Mouse (Mus musculus): ENCODE measurements around the gene Lrrc25. TPM values are rescaled to one million over a fixed set of nuclear protein-coding genes. Genes with fewer than 3 reads are reported as not detected.

The Lrrc25 gene
- polyA plus RNA-seq, 1 experiment from 2014 or later: 2.5 TPM

DNA sequence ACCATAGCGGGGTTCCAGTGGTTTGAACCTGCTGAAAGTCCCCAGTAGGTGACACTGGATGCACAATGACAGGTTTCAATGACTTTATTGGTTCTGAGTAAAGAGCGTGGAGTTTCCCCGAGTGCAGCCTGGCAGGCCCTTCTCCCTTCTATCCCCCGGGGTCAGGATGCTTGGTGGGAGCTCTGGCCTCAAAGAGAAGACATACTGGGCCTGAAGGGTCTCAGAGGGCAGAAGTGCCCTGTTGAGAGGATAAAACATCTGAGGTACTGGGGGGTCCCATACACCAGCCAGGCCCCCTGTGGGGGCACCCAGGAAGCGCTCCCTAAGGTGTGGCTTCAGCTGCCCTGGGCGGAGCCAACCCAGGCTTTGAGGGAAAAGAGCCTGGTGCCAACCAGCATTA, 30.4 kb downstream of the Lrrc25 start:
- no peaks in the 10 kb centered on the region for H3K27me3 ChIP-seq (replicated peaks)
- 77% methylated on average over 6 of the region's 6 CpGs for whole genome bisulfite sequencing
- no peaks in the 10 kb centered on the region for H3K9me3 ChIP-seq
- no peak overlapping the region for H3K4me2 ChIP-seq (replicated peaks)
- H3K36me3 ChIP-seq: 0 out of 2 replicates have a peak, but pooled peaks cover 9% of the 10 kb centered on the region
- H3K27ac ChIP-seq: no peak overlapping the region
- no peak overlapping the region for H3K4me3 ChIP-seq (replicated peaks)
- ATAC-seq: no peak
- no peak overlapping the region for H3K9ac ChIP-seq
- H3K4me1 ChIP-seq (replicated peaks): peaks cover 44% of the 10 kb centered on the region

DNA sequence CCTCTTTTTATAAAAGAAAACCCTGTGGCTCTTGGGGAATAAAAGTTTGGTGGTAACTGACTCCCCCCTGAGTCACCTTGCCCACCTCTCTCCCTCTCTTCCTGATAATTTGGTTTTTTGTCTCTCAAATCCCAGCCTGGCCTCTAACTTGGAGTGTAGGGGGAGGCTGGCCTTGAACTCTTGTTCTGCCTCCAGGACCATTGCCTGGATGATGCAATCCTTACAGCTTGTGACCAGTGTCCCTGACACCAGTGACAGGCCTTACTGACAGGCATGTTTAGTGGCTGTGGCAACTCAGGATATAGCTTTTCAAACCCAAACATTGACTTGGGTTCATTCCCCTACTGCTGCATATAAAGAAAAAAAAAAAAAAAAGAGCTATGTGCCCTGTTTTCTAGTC, 30.8 kb downstream of the Lrrc25 start:
- peaks cover 44% of the 10 kb centered on the region for H3K4me1 ChIP-seq (replicated peaks)
- no peak overlapping the region for H3K27ac ChIP-seq
- no peak for ATAC-seq
- no peak overlapping the region for H3K4me2 ChIP-seq (replicated peaks)
- 0 out of 2 replicates have a peak, but pooled peaks cover 9% of the 10 kb centered on the region for H3K36me3 ChIP-seq
- no peak overlapping the region for H3K9ac ChIP-seq
- H3K4me3 ChIP-seq (replicated peaks): no peak overlapping the region
- H3K27me3 ChIP-seq (replicated peaks): no peaks in the 10 kb centered on the region
- no peaks in the 10 kb centered on the region for H3K9me3 ChIP-seq

DNA sequence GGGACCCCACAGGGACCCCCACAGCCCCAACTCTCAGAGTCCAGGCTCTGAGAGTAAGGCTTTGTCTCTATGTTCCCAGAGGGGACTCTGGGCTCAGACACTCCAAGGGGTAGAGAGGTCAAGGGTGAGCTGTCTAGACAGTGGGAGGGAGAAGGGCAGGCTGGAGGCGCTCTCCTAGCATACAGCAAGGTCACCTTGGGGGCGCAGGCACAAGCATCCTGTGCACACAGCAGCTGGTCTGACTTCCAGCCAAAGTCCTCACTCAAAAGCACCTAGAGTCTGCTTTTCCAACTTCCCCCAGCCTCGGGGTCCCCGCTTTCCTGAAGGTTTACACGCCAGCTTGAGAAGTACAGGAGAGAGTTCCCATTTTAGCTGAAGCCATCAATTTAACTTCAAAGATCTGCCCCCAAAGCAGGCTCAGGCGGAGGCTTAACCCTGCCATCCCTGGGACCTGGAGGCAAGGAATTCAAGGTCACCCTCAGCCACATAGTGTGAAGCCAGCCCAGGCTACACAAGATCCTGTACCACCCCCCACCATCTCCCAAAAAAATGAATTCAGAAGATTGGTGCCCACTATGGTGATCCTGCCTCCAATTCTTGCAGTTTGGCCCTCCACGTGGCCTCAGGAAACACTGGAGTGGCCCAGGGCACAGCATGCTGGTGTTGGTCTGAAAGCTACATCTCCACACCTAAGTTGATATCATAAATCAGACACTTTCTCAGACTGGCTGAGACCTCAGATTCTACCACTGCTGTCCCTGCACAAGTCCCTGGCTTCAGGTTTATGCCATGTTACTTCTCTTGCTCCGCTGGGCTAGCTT, 31.6 kb downstream of the Lrrc25 start:
- Histone ChIP-seq H3K9ac (no peak overlapping the region), H3K4me3 (replicated peaks) (no peak overlapping the region), H3K36me3 (0 out of 2 replicates have a peak, but pooled peaks cover 11% of the 10 kb centered on the region), H3K9me3 (no peaks in the 10 kb centered on the region), H3K4me1 (replicated peaks) (peaks cover 44% of the 10 kb centered on the region), H3K27ac (peak overlapping the region; percentile 39; the same call in 1 of the 2 replicates), H3K4me2 (replicated peaks) (no peak overlapping the region), H3K27me3 (replicated peaks) (no peaks in the 10 kb centered on the region)
- WGBS: 43% methylated on average over 8 of the region's 8 CpGs
- ATAC-seq: no peak

DNA sequence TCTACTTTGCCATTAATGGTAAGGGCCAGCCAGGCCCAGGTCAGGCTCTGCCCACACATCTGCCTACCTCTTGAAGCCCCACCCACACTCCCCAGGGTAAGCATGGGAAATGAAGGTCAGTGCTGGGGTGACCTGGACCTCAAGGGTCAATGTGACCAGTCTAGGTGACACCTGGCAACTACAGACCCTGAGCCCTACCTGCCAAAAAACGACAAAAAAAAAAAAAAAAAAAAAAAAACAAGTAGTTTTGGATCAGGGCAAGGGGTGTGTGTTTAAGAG, 32.1 kb downstream of the Lrrc25 start:
- Histone ChIP-seq H3K9ac (no peak overlapping the region), H3K4me3 (replicated peaks) (no peak overlapping the region), H3K27me3 (replicated peaks) (no peaks in the 10 kb centered on the region), H3K27ac (no peak overlapping the region), H3K36me3 (0 out of 2 replicates have a peak, but pooled peaks cover 11% of the 10 kb centered on the region), H3K4me2 (replicated peaks) (no peak overlapping the region), H3K4me1 (replicated peaks) (peaks cover 44% of the 10 kb centered on the region), H3K9me3 (no peaks in the 10 kb centered on the region)
- WGBS: 14% methylated on average over 1 of the region's 1 CpGs
- ATAC-seq: no peak

DNA sequence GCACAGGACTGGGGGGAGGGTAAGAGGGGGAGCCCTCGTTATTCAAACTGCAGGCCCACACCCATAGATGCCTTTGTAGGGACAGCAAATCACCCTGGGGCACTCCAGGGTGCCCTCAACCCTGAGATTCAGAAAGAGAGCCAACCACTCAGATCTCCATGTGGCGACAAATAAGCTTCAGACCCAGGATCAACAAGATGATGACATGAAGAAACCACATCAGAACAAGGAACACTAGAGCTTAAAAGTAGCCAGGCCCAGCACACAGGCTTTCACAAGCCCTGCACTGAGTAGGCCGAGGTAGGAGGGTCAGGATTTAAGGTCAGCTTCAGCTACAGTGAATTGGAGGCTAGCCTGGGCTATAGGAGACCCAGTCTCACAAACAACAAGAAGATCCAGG, 33.0 kb downstream of the Lrrc25 start:
- H3K4me3 ChIP-seq (replicated peaks): no peak overlapping the region
- WGBS: 59% methylated on average over 3 of the region's 3 CpGs
- no peaks in the 10 kb centered on the region for H3K9me3 ChIP-seq
- H3K27ac ChIP-seq: peak overlapping the region; percentile 52
- H3K27me3 ChIP-seq (replicated peaks): no peaks in the 10 kb centered on the region
- 0 out of 2 replicates have a peak, but pooled peaks cover 11% of the 10 kb centered on the region for H3K36me3 ChIP-seq
- H3K4me1 ChIP-seq (replicated peaks): peaks cover 46% of the 10 kb centered on the region
- no peak overlapping the region for H3K9ac ChIP-seq
- peak; percentile 4; the same call in 1 of the 2 replicates for ATAC-seq
- H3K4me2 ChIP-seq (replicated peaks): no peak overlapping the region

DNA sequence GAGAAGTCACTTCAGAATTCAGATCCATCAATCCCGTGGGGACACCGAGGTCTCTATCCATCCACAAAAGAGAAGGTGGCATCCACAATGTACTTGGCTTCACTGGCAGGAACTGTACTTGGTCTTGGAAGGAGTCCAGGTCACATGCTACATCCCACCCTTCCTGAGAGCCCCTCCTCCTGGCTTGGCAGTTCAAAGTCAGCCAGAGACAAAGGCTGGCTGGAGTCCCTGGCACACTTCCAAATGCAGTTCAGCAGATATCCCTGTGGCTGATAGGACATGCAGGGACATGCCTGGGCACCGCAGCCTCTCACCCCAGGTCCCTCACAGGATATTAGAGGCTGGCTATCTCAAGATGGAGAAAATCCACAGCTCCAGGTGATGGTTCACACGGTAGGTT, 33.4 kb downstream of the Lrrc25 start:
- peak; percentile 81 for ATAC-seq
- WGBS: 56% methylated on average over 4 of the region's 4 CpGs
- H3K4me2 ChIP-seq (replicated peaks): no peak overlapping the region; the same call in 1 of the 2 replicates
- peaks cover 49% of the 10 kb centered on the region for H3K4me1 ChIP-seq (replicated peaks)
- no peak overlapping the region for H3K4me3 ChIP-seq (replicated peaks)
- H3K9me3 ChIP-seq: no peaks in the 10 kb centered on the region
- no peak overlapping the region for H3K9ac ChIP-seq
- 0 out of 2 replicates have a peak, but pooled peaks cover 11% of the 10 kb centered on the region for H3K36me3 ChIP-seq
- peak overlapping the region; percentile 67 for H3K27ac ChIP-seq
- no peaks in the 10 kb centered on the region for H3K27me3 ChIP-seq (replicated peaks)

DNA sequence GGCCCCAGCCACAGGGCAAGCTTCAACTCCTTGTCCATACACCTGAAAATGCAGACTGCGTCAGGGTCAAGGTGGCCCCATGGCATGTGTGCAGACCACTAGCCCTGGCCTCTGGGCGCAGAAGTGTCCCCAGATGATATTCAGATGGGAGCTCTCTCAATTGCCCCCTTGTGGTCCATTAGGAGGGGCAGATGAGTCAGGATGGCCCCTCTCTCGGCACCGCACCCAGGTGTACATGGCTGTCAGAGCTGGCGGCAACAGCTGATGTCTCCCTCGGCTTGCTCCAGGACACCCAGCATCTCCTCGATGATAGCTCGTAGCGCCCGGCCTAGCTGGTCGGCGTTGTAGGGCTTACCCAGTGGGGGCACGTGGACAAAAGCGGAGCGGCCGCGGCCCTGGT, 34.4 kb downstream of the Lrrc25 start:
- 86% methylated on average over 17 of the region's 17 CpGs for WGBS
- no peak for ATAC-seq
- no peaks in the 10 kb centered on the region for H3K27me3 ChIP-seq (replicated peaks)
- H3K9me3 ChIP-seq: no peaks in the 10 kb centered on the region
- 0 out of 2 replicates have a peak, but pooled peaks cover 11% of the 10 kb centered on the region for H3K36me3 ChIP-seq
- H3K4me1 ChIP-seq (replicated peaks): peaks cover 49% of the 10 kb centered on the region
- peak overlapping the region; percentile 67; the same call in 1 of the 2 replicates for H3K27ac ChIP-seq
- no peak overlapping the region for H3K4me2 ChIP-seq (replicated peaks)
- H3K4me3 ChIP-seq (replicated peaks): no peak overlapping the region
- no peak overlapping the region for H3K9ac ChIP-seq

DNA sequence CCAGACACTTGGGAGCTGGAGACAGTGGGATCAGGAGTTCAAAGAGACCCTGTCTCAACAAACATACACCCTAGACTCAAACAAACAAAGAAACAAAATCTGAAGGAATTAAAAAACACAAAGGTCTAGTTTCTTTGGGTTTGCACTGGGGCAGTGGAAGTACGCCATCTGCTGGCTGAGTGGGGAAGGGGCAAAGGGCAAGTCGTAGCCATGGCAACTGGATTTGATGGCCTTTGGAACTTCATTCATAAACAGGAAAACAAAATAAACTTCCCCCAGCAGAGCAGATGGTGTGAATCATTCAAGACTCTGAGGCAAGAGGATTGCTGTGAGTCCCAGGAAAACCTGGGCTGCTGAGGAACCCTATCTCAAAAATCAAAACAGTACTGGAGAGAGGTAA, 37.3 kb downstream of the Lrrc25 start:
- H3K27ac ChIP-seq: no peak overlapping the region
- peaks cover 33% of the 10 kb centered on the region for H3K4me1 ChIP-seq (replicated peaks)
- no peak for ATAC-seq
- no peaks in the 10 kb centered on the region for H3K9me3 ChIP-seq
- H3K4me2 ChIP-seq (replicated peaks): no peak overlapping the region
- no peak overlapping the region for H3K9ac ChIP-seq
- WGBS: 61% methylated on average over 2 of the region's 2 CpGs
- peaks cover 14% of the 10 kb centered on the region; the same call in 1 of the 2 replicates for H3K36me3 ChIP-seq
- H3K27me3 ChIP-seq (replicated peaks): no peaks in the 10 kb centered on the region
- no peak overlapping the region for H3K4me3 ChIP-seq (replicated peaks)

DNA sequence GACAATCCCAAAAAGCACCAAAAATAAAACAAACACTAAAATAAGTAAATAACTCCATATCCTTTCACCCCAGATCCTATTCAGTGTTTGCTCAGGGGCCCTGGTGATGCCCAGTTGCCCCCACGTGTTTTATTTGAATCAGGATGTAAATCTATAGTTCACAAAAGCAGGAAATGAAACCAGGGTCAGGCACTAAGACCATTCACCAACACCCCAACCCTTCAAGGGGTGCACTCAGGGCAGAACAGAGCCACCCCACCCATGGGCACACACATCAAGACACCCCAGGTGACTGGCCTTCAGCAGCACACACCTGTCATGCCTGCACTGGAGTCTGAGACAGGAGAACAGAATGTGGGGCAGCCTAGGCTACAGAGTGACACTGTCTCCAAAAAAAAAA, 38.2 kb downstream of the Lrrc25 start:
- Histone ChIP-seq H3K4me1 (replicated peaks) (peaks cover 31% of the 10 kb centered on the region), H3K9ac (no peak overlapping the region), H3K9me3 (no peaks in the 10 kb centered on the region), H3K4me2 (replicated peaks) (no peak overlapping the region), H3K27me3 (replicated peaks) (no peaks in the 10 kb centered on the region), H3K36me3 (peaks cover 14% of the 10 kb centered on the region; the same call in 1 of the 2 replicates), H3K4me3 (replicated peaks) (no peak overlapping the region), H3K27ac (no peak overlapping the region)
- no peak for ATAC-seq
- 57% methylated on average over 1 of the region's 1 CpGs for WGBS

DNA sequence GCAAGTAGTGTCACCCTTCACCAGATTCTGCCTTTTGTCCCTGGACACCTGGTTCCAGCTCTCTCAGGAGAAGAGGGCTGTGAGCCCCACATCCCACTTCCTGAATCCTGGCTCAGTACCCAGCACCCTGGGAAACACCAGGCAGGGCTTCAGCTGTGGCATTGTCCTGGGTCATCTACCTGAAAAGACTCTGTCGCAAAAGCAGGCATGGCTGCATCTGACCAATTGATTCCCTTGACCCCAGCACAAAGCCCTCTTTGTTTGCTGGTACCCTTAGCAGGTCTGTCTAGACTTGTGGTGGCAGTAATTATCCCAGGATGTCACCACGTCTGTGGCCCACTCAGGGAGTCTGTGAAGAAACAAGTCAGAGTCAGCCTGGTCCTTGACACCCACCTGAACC, 39.5 kb downstream of the Lrrc25 start:
- Histone ChIP-seq H3K4me2 (replicated peaks) (no peak overlapping the region), H3K36me3 (peaks cover 7% of the 10 kb centered on the region; the same call in 1 of the 2 replicates), H3K9me3 (no peaks in the 10 kb centered on the region), H3K27me3 (replicated peaks) (no peaks in the 10 kb centered on the region), H3K27ac (no peak overlapping the region), H3K4me1 (replicated peaks) (peaks cover 24% of the 10 kb centered on the region), H3K9ac (no peak overlapping the region), H3K4me3 (replicated peaks) (no peak overlapping the region)
- ATAC-seq: no peak
- WGBS: 59% methylated on average over 2 of the region's 2 CpGs

DNA sequence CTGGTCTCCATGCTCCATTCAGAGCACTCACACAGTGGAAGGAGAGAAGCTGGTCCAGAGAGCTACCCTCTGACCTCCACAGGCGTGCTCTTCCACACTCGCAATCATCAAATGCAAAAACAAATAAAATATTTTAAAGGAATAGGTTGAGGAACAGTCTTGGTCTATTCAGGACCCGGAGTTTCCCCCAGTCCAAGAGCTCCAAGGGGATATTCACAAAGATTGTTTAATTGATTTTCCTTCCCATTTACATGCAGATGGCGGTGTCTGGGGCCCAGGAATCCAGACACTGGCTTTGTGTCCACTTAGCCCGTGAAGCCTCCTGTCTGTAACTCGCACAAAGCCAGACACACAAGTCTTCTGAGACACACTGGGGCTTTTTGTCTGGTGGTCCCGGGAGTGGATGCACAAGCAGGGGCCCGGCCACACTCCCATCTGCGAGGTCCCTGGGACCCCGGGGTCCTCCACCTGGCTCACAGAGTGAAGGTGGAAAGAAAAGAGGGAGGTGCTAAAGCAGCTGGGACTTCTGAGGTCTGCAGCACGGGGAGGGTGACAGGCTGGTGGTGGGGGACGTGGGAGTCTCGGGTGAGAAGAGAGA, 40.3 kb downstream of the Lrrc25 start:
- no peak for ATAC-seq
- no peak overlapping the region for H3K27ac ChIP-seq
- no peak overlapping the region for H3K4me3 ChIP-seq (replicated peaks)
- no peaks in the 10 kb centered on the region for H3K9me3 ChIP-seq
- H3K36me3 ChIP-seq: peaks cover 5% of the 10 kb centered on the region; the same call in 1 of the 2 replicates
- H3K9ac ChIP-seq: no peak overlapping the region
- WGBS: 78% methylated on average over 13 of the region's 13 CpGs
- no peak overlapping the region for H3K4me2 ChIP-seq (replicated peaks)
- H3K27me3 ChIP-seq (replicated peaks): no peaks in the 10 kb centered on the region
- peaks cover 22% of the 10 kb centered on the region for H3K4me1 ChIP-seq (replicated peaks)

DNA sequence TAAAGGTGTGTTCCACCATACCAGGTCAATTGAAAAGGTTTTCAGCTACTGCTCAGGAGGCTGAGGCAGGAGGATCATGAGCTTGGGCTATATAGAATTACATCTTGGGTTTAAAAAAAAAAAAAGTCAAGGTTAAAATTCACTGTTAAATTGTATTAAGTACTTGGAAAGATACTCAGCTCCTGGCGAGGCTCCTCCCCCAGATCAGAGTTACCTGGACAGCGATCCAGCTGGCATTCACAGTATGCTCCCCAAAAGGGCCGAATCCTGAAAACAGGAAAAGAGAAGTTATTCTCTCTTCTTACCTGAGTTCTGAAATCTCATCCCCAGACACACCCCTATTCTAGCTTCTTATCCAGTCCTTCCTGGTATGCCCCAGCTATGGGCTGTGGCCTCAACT, 41.3 kb downstream of the Lrrc25 start:
- H3K4me2 ChIP-seq (replicated peaks): no peak overlapping the region
- no peak overlapping the region for H3K9ac ChIP-seq

More for the DNA sequence above, 41.3 kb downstream of the Lrrc25 start:
- H3K27me3 ChIP-seq (replicated peaks): no peaks in the 10 kb centered on the region
- no peaks in the 10 kb centered on the region for H3K9me3 ChIP-seq
- WGBS: 88% methylated on average over 3 of the region's 3 CpGs
- no peak for ATAC-seq
- peaks cover 22% of the 10 kb centered on the region for H3K4me1 ChIP-seq (replicated peaks)
- H3K27ac ChIP-seq: no peak overlapping the region
- peaks cover 5% of the 10 kb centered on the region; the same call in 1 of the 2 replicates for H3K36me3 ChIP-seq
- H3K4me3 ChIP-seq (replicated peaks): no peak overlapping the region

Data from intestine, embryonic 15.5 days (tissue).